Mouse (Mus musculus): ENCODE results near the gene Prkcz. TPM values are rescaled to one million over a fixed set of nuclear protein-coding genes. Genes with fewer than 3 reads are reported as not detected.

The Prkcz gene
- polyA plus RNA-seq, 1 experiment from 2014 or later = 17.6 TPM

DNA sequence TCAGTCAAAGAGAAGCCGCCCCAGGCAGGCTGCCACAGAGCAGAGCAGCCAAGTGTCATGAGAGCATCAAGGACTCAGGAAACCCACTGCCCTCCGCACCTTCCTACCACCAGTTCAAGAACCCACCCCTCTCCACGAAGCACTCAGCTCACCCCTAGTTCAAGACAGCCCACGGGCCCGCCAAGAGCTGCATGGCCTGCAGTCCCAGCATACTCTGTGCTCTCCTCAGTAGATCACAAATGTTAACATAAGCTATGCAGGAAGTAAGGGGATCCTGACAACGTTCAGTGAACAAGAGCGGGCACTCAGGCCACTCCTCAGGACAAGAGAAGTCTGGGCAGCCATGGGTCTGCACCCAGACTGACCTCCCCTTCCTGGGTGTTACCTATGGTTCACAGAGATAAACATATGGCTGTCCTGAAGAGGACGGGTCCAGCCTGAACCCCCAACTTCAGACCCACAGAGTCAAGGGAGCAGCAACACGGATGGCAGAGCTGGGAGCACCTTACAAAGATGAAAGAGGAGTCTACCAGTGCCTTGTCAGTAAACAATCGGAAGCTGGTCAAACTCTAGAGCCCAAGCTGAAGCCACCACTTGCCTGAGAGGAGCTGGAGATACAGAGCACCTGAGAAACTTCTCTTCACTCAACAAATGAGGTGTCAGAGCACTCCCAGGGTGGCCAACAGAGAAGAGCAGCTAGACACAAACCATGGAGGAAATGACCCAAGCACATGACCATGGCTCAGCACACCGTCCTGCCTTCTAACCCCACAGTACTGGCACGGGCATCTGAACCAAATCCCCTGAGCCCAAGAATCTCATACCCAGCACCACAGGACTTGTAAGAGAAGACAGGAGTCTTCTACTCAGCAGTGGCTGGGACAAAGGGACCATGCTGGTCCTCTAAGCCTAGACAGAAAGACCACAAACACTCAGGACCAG lies 141.6 kb downstream of the Prkcz start:
- H3K9me3 ChIP-seq (ENCODE audit: control insufficient read depth, low read length) = no peaks in the 10 kb centered on the region
- H3K4me2 ChIP-seq = peak overlapping the region; percentile 99
- no peak overlapping the region for H3K27ac ChIP-seq (ENCODE audit: low read depth, low read length)
- no peaks in the 10 kb centered on the region for H3K27me3 ChIP-seq (ENCODE audit: control insufficient read depth, insufficient read depth, low read length)
- no peaks in the 10 kb centered on the region for H3K36me3 ChIP-seq (ENCODE audit: control insufficient read depth, insufficient read depth, low read length)
- 66% methylated on average over 12 of the region's 12 CpGs for WGBS
- H3K9ac ChIP-seq (ENCODE audit: low read length) = peak overlapping the region; percentile 95
- DNase-seq (ENCODE audit: low spot score, missing footprints) = no peak
- no peak for ATAC-seq (ENCODE audit: low FRiP score)
- peak overlapping the region; percentile 96 for H3K4me3 ChIP-seq (ENCODE audit: low read depth, low read length)
- peaks cover 47% of the 10 kb centered on the region for H3K4me1 ChIP-seq (ENCODE audit: control insufficient read depth, insufficient read depth, low read length)

DNA sequence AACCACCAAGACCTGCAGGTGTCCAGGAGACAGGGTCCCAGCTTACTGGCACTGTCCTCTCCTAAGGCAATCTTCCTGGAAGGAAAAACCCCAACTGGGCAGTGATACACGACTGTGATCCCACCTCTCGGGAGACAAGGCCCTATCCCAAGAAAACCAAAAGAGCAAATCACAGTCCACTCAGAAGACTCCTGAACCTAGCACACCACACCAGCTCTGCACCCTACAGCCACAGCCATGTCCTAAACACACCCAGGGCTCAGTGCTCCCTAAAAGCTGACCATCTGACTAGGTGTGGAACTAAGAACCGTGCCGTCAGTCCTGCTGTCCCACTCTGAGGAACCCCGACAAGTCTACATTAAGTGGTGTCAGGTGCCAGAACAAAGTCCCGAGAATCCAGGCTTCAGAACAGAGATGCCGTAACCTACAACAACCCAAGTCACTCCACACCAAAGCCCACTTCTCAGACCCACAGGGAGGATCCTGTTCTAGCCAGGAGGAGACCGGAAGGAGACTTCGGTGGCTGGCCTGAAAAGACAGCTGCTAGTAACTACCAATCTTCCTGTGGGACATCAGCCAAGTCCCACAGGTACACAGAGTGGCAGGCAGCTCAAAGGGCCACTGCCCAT lies 142.9 kb downstream of the Prkcz start:
- peak overlapping the region; percentile 99; the same call in 1 of the 2 replicates for H3K4me2 ChIP-seq
- ATAC-seq (ENCODE audit: low FRiP score) (no peak), DNase-seq (ENCODE audit: low spot score, missing footprints) (no peak)
- 85% methylated on average over 9 of the region's 9 CpGs for WGBS
- H3K27ac ChIP-seq (ENCODE audit: low read depth, low read length) = no peak overlapping the region
- peaks cover 46% of the 10 kb centered on the region for H3K4me1 ChIP-seq (ENCODE audit: control insufficient read depth, insufficient read depth, low read length)
- H3K4me3 ChIP-seq (ENCODE audit: low read depth, low read length) = no peak overlapping the region
- H3K9me3 ChIP-seq (ENCODE audit: control insufficient read depth, low read length) = no peaks in the 10 kb centered on the region
- no peaks in the 10 kb centered on the region for H3K27me3 ChIP-seq (ENCODE audit: control insufficient read depth, insufficient read depth, low read length)
- H3K9ac ChIP-seq (ENCODE audit: low read length) = no peak overlapping the region
- H3K36me3 ChIP-seq (ENCODE audit: control insufficient read depth, insufficient read depth, low read length) = no peaks in the 10 kb centered on the region

DNA sequence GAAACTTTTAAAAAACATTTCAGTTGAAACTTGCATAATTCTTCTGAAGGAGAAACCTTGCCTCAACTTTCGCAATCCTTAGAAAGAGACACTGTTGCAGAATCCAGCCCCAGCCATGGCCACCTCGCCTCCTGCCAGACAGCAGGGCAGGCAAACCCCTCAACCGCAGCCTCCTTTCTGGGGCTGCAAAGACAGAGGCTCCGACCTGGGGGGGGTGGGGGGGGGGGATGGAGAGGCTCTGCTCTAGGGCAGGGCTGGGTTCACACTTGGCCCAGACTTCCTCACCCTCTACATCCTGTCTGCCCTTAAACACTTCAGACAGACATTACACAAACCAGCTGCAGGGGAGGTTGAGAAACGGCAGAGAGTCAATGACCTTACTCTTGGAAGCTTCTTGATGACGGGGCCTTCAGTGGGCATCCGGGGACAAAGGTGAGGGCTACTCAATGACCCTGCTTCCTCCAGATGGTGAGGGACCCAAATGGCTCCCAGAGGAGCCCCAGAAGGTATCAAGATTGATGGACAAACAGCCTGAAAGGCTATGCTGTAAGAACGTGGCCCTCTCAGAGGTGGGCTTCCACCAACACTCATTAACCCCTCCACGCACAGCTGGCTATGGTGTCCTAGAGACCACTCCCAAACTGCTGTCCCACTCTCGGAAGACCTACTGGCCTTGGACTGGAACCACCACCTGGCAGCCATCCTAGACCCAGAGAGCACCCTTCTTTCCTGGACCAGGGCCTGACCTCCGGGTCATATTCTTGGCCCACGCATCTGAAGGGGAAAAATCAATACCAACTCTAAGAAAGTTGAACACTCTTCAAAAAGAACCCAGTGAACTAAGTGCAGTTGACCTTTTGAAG lies 143.7 kb downstream of the Prkcz start:
- Histone ChIP-seq H3K9ac (ENCODE audit: low read length) (no peak overlapping the region), H3K36me3 (ENCODE audit: control insufficient read depth, insufficient read depth, low read length) (no peaks in the 10 kb centered on the region), H3K4me3 (ENCODE audit: low read depth, low read length) (no peak overlapping the region), H3K27me3 (ENCODE audit: control insufficient read depth, insufficient read depth, low read length) (no peaks in the 10 kb centered on the region), H3K4me1 (ENCODE audit: control insufficient read depth, insufficient read depth, low read length) (peaks cover 46% of the 10 kb centered on the region), H3K27ac (ENCODE audit: low read depth, low read length) (no peak overlapping the region), H3K4me2 (0 out of 2 replicates have a peak overlapping the region, but pooled peaks have one; percentile 99), H3K9me3 (ENCODE audit: control insufficient read depth, low read length) (no peaks in the 10 kb centered on the region)
- DNase-seq (ENCODE audit: low spot score, missing footprints) (no peak), ATAC-seq (ENCODE audit: low FRiP score) (no peak)
- 73% methylated on average over 12 of the region's 12 CpGs for WGBS

DNA sequence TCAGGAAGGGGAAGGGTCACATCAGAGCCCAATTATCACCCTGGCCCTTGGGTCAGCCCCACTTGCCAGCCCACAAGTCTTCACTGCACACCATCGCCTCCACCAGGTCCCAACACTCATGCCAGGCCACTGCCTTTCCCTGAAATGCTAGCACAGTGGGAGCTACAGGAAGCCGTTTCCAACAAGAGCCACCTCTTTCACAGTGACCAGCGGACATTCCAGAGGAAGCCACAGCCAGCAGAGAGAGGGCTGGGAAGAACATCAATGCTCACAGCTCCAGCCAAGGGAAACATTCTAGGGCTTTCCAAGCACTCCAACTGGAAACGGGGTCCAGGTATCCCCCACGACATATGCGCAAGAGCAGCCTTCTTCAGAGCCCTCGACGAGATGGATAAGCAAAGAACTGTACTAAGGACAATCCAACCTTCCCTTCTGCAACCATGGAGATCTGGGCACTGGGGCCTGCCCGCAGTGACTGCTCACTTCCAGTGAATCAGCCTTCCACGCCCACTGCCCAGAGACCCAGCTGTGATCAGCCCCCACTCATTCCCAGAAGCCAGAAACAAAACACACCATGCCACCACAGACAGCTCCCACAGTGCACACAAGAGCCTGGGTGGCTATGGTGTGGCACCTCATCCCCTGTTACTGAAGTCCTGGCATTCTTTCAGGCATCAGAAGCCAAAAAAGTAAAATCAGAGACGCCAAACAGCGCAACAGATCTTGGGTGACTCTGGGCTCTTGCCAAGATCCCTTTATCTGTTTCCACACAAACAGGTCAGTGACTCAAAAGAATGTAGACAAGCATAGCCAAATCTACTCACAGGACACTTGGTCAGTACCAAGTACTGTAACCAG lies 145.2 kb downstream of the Prkcz start:
- WGBS = 72% methylated on average over 12 of the region's 12 CpGs
- Histone ChIP-seq H3K4me3 (ENCODE audit: low read depth, low read length) (no peak overlapping the region), H3K27ac (ENCODE audit: low read depth, low read length) (no peak overlapping the region), H3K4me1 (ENCODE audit: control insufficient read depth, insufficient read depth, low read length) (peaks cover 43% of the 10 kb centered on the region), H3K27me3 (ENCODE audit: control insufficient read depth, insufficient read depth, low read length) (no peaks in the 10 kb centered on the region), H3K36me3 (ENCODE audit: control insufficient read depth, insufficient read depth, low read length) (peaks cover 4% of the 10 kb centered on the region), H3K9me3 (ENCODE audit: control insufficient read depth, low read length) (no peaks in the 10 kb centered on the region), H3K4me2 (no peak overlapping the region), H3K9ac (ENCODE audit: low read length) (no peak overlapping the region)
- DNase-seq (ENCODE audit: low spot score, missing footprints) (no peak), ATAC-seq (ENCODE audit: low FRiP score) (no peak)

DNA sequence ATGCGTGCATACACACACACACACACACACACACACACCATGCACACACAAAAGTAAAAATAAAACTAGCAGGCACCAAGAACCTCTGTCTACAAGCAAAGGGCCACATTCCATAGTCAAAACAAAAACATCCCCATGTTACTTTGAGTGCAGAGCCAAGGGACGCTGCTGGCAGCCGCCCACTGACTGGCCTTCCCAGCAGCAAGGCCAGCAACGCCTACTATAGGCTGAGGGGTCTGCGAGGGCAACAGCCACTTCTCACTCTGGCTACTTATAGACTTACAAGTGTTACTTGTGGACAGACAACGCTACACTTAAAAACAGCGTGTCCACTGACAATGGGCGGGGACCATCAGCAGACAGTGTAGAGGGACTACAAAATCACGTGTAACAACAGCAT lies 146.0 kb downstream of the Prkcz start:
- Histone ChIP-seq H3K36me3 (ENCODE audit: control insufficient read depth, insufficient read depth, low read length) (peaks cover 7% of the 10 kb centered on the region), H3K9me3 (ENCODE audit: control insufficient read depth, low read length) (no peaks in the 10 kb centered on the region), H3K27me3 (ENCODE audit: control insufficient read depth, insufficient read depth, low read length) (no peaks in the 10 kb centered on the region), H3K4me1 (ENCODE audit: control insufficient read depth, insufficient read depth, low read length) (peaks cover 40% of the 10 kb centered on the region), H3K4me3 (ENCODE audit: low read depth, low read length) (no peak overlapping the region), H3K4me2 (no peak overlapping the region), H3K27ac (ENCODE audit: low read depth, low read length) (no peak overlapping the region), H3K9ac (ENCODE audit: low read length) (no peak overlapping the region)
- WGBS = 71% methylated on average over 9 of the region's 9 CpGs
- peak; percentile 12; the same call in 1 of the 2 replicates for ATAC-seq (ENCODE audit: low FRiP score)
- no peak for DNase-seq (ENCODE audit: low spot score, missing footprints)

DNA sequence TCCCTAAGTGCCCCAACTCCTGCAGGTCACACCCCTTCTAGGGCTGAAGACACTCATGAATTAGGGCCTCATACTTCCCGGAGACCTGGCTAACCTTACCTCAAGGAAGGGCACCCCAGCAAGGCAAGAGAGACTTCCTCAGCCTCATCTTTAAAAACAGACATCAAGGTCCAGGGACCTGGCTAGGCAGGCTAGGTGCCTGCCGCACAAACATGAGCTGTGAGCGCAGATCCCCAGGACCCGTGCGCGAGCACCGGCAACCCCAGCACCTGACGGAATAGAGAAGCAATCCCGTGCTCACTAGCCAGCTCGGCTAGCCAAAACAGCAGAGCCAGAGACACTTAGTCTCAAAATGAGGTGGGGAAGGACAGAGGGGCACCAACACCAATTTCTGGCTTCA lies 146.4 kb downstream of the Prkcz start:
- 81% methylated on average over 10 of the region's 10 CpGs for WGBS
- Histone ChIP-seq H3K36me3 (ENCODE audit: control insufficient read depth, insufficient read depth, low read length) (peaks cover 7% of the 10 kb centered on the region), H3K4me2 (no peak overlapping the region), H3K4me1 (ENCODE audit: control insufficient read depth, insufficient read depth, low read length) (peaks cover 35% of the 10 kb centered on the region), H3K4me3 (ENCODE audit: low read depth, low read length) (no peak overlapping the region), H3K9ac (ENCODE audit: low read length) (no peak overlapping the region), H3K27me3 (ENCODE audit: control insufficient read depth, insufficient read depth, low read length) (no peaks in the 10 kb centered on the region), H3K27ac (ENCODE audit: low read depth, low read length) (no peak overlapping the region), H3K9me3 (ENCODE audit: control insufficient read depth, low read length) (no peaks in the 10 kb centered on the region)
- ATAC-seq (ENCODE audit: low FRiP score) (no peak), DNase-seq (ENCODE audit: low spot score, missing footprints) (no peak)

DNA sequence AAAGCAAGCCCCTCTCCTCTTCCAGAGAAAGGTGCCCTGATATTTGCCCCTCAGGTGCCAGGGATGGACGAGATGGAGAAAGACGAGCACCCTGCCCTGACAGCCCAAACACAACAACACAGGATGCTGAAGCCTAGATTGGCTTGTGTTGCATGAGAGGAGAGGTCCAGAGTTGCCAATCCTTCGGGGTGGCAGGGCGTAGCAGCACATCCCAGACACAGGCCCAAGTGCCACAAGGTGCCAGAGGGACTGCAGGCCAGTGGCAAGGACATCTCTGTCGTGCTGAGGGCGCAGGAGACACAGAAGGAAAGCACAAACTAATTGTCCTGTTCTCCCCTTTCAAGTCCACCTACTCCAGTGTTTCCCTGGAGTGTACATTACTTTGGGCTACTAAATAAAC lies 147.0 kb downstream of the Prkcz start:
- no peak for DNase-seq (ENCODE audit: low spot score, missing footprints)
- peaks cover 7% of the 10 kb centered on the region for H3K36me3 ChIP-seq (ENCODE audit: control insufficient read depth, insufficient read depth, low read length)
- H3K9me3 ChIP-seq (ENCODE audit: control insufficient read depth, low read length) = no peaks in the 10 kb centered on the region
- H3K27me3 ChIP-seq (ENCODE audit: control insufficient read depth, insufficient read depth, low read length) = no peaks in the 10 kb centered on the region
- H3K4me1 ChIP-seq (ENCODE audit: control insufficient read depth, insufficient read depth, low read length) = peaks cover 29% of the 10 kb centered on the region
- H3K4me2 ChIP-seq = no peak overlapping the region
- ATAC-seq (ENCODE audit: low FRiP score) = no peak
- WGBS = 80% methylated on average over 6 of the region's 6 CpGs
- H3K4me3 ChIP-seq (ENCODE audit: low read depth, low read length) = no peak overlapping the region
- no peak overlapping the region for H3K9ac ChIP-seq (ENCODE audit: low read length)
- no peak overlapping the region for H3K27ac ChIP-seq (ENCODE audit: low read depth, low read length)

DNA sequence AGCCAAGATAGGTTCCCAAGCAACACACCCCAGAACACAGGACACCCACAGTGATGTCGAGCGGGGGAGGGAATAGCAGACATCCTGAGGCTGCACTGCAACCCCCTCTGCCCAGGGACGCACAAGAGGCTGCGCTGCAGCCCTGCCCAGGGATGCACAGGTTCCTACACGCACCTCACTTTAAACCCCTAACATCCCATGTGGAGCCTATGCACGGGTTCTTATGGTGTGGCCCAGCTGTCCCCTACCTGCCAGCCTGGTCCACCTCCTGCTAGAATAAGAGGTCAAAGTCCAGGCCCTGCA lies 147.5 kb downstream of the Prkcz start:
- WGBS = 75% methylated on average over 6 of the region's 6 CpGs
- Histone ChIP-seq H3K9me3 (ENCODE audit: control insufficient read depth, low read length) (no peaks in the 10 kb centered on the region), H3K27ac (ENCODE audit: low read depth, low read length) (no peak overlapping the region), H3K4me3 (ENCODE audit: low read depth, low read length) (no peak overlapping the region), H3K27me3 (ENCODE audit: control insufficient read depth, insufficient read depth, low read length) (no peaks in the 10 kb centered on the region), H3K4me2 (no peak overlapping the region), H3K9ac (ENCODE audit: low read length) (no peak overlapping the region), H3K36me3 (ENCODE audit: control insufficient read depth, insufficient read depth, low read length) (peaks cover 7% of the 10 kb centered on the region), H3K4me1 (ENCODE audit: control insufficient read depth, insufficient read depth, low read length) (peaks cover 25% of the 10 kb centered on the region)
- ATAC-seq (ENCODE audit: low FRiP score) (no peak), DNase-seq (ENCODE audit: low spot score, missing footprints) (no peak)
